Mouse (Mus musculus) cerebellum, postnatal 10 days (tissue): ENCODE measurements around the gene Rab39b.

Source experiments
- DNase-seq, 2 experiments: peaks; one replicate each; pipeline ENCODE4 v3.0.0; 2021; ENCODE audit warnings: mixed read lengths in 2 of 2

Gene Rab39b

DNA sequence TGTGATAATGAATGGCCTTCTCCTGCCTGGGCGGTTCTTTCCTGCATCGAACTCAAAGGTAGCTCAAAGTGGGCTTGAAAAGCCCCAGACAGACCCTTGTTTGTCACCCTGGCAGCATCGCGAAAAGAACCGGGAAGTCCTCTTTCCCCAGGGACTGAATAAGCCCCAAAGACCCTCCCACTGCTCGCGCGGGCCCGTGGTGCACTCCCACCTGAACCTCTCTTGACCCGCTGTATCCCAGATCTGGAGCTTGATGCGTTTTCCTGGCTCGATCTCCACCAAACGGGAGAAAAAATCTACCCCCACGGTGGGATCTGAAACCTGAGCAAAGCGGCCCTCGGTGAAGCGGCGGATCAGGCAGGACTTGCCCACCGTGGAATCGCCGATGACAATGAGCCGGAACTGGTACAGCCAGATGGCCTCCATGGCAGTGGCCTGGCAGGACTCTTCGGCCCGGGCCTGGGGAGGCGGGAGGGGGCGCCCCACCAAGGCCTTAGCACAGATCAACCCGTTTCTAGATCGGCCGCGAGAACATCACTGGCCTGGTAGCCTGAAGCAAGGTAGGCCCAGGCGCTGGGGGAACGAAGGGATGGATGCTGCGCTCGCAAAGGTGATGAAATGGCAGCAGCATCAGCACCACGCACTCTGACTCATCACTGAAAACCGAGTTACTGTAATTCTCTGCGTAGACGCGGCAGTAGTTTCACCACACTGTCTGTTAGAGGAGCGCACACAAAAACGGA lies at the start of gene Rab39b:
Rab39b (minus strand) TSS at position 650 of the 743 bp plus-strand sequence.
- peak; percentile 70 to 75 for DNase-seq

DNA sequence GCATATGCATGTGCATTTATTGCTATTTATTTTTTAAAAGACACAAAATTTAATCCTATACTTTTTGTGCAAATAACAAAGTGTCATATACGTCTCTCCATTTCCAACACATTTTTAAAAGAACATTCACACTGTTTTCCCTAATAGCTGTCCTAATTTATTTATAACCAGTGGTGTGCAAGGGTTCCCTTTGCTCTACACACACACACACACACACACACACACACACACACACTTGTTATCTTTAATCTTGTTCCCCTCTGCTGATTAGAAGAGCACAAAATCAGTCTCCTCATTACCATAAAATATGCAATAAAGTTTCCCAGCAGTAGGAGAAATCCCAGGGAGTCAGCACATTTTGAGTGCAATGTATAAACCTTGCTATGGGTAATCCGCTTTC lies 508 bp upstream of the Rab39b start:
- no peak for DNase-seq
